Mouse (Mus musculus) naive thymus-derived CD4-positive, alpha-beta T cell, adult 2 months (primary cell): ENCODE measurements around the gene Vmn2r49.
"Not testable (repeated sequence)": the region's sequence is repeated elsewhere in the genome, so short reads cannot be mapped to it uniquely, and the experiment has no call there.

ENCODE experiments used
- DNase-seq: peaks from one replicate; pipeline ENCODE4 v3.0.0-alpha.2; 2011; ENCODE audit warnings: low read depth

Vmn2r49 gene

GRCm38 (mm10) chr7:9992157-9992556 is at the start of gene Vmn2r49:
Gene Vmn2r49, minus strand, starts transcription at chr7:9992257.
- DNase-seq: not testable (repeated sequence)

DNA sequence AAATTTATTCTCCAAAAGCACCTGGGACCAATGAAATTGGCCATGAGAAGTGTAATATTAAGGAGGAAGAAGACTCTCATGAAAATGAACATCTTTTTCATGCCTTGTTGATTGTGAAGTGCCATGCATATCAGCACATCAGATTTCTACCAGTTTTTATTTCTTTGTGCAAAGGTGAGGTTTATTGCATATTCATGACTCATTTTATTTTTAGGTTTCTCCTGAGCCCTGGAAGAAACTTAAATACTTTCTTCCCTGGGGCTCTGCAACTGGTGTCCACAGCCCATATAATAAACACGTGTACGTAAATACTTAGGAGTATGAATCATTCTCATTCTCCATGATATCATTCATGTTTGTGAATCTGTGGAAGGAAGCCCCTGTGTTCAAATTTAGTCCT is 38.6 kb downstream of the Vmn2r49 start, which contains the start of gene Vmn2r48:
Gene Vmn2r48, minus strand, starts transcription at position 101 of the 400 bp plus-strand sequence.
- DNase-seq: not testable (repeated sequence)
